Mouse (Mus musculus): ENCODE measurements at regions not wholly inside any gene's neighbourhood (a gene's known extent, or its start where the extent isn't known, plus 50 kb on each side); places are given as distances from the start of the nearest gene placed in this dataset.

GRCm38 (mm10) chr8:89185314-89185713 lies 141.4 kb upstream of the Sall1 start:
- no peak for DNase-seq (ENCODE audit: low read depth)

- no peak for DNase-seq (ENCODE audit: low read depth)
These were observed 131.7 kb upstream of the Sall1 start for GRCm38 (mm10) chr8:89175631-89176030.

- DNase-seq (ENCODE audit: low read depth) = no peak
These were observed 127.6 kb upstream of the Sall1 start for GRCm38 (mm10) chr8:89171561-89171960.

GRCm38 (mm10) chr8:89169484-89169883 lies 125.5 kb upstream of the Sall1 start:
- no peak for DNase-seq (ENCODE audit: low read depth)

- DNase-seq (ENCODE audit: low read depth) = no peak
These were observed 123.1 kb upstream of the Sall1 start for GRCm38 (mm10) chr8:89167026-89167425.

GRCm38 (mm10) chr8:89156909-89157308 lies 112.9 kb upstream of the Sall1 start:
- no peak for DNase-seq (ENCODE audit: low read depth)

- no peak for DNase-seq (ENCODE audit: low read depth)
These were observed 109.6 kb upstream of the Sall1 start for GRCm38 (mm10) chr8:89153605-89154004.

- no peak for DNase-seq (ENCODE audit: low read depth)
These were observed 109.1 kb upstream of the Sall1 start for GRCm38 (mm10) chr8:89152867-89153595.

GRCm38 (mm10) chr8:89152331-89152730 lies 108.4 kb upstream of the Sall1 start:
- DNase-seq (ENCODE audit: low read depth) = no peak

- DNase-seq (ENCODE audit: low read depth) = no peak
These were observed 107.0 kb upstream of the Sall1 start for GRCm38 (mm10) chr8:89150952-89151351.

GRCm38 (mm10) chr8:89141529-89142235 lies 97.7 kb upstream of the Sall1 start:
- no peak for DNase-seq (ENCODE audit: low read depth)

GRCm38 (mm10) chr8:89139876-89140275 lies 95.9 kb upstream of the Sall1 start:
- no peak for DNase-seq (ENCODE audit: low read depth)

- no peak for DNase-seq (ENCODE audit: low read depth)
These were observed 94.6 kb upstream of the Sall1 start for GRCm38 (mm10) chr8:89138416-89139125.

GRCm38 (mm10) chr8:89134581-89135484 lies 90.9 kb upstream of the Sall1 start:
- no peak for DNase-seq (ENCODE audit: low read depth)

- DNase-seq (ENCODE audit: low read depth) = no peak
These were observed 90.1 kb upstream of the Sall1 start for GRCm38 (mm10) chr8:89134058-89134457.

GRCm38 (mm10) chr8:89121051-89121450 lies 77.1 kb upstream of the Sall1 start:
- no peak for DNase-seq (ENCODE audit: low read depth)

GRCm38 (mm10) chr8:89107895-89108660 lies 64.1 kb upstream of the Sall1 start:
- DNase-seq (ENCODE audit: low read depth) = no peak

- no peak for DNase-seq (ENCODE audit: low read depth)
These were observed 62.4 kb upstream of the Sall1 start for GRCm38 (mm10) chr8:89106346-89106745.

GRCm38 (mm10) chr8:89097396-89097795 lies 53.4 kb upstream of the Sall1 start:
- no peak for DNase-seq (ENCODE audit: low read depth)

All from c-Kit-positive CD71-negative TER-119-negative erythroid progenitor cells, embryonic 14.5 days (primary cell).